Mouse (Mus musculus) liver, embryonic 14.5 days (tissue): ENCODE measurements at regions not wholly inside any gene's neighbourhood (a gene's known extent, or its start where the extent isn't known, plus 50 kb on each side); places are given as distances from the start of the nearest gene placed in this dataset.
"Not testable (repeated sequence)": the region's sequence is repeated elsewhere in the genome, so short reads cannot be mapped to it uniquely, and the experiment has no call there.

Source experiments
- ATAC-seq: fragments of 200-750 bp; cut with Nextera tagmentation; 2 replicates; pipeline ENCODE4 v1.8.0; 2017; ENCODE audit warnings: moderate number of reproducible peaks, mild to moderate bottlenecking, moderate library complexity; ENCODE audit not compliant: insufficient read depth
- DNase-seq, 3 experiments: peaks; one replicate each; pipeline ENCODE4 v3.0.0-alpha.2; 2012 to 2013; ENCODE audit warnings: low read depth in 3 of 3, low spot score in 3 of 3
- H3K27ac ChIP-seq: fragments of 300-500 bp; sonication (generic); 2 replicates; pipeline ENCODE4 v1.5.1; 2014; ENCODE audit warnings: moderate library complexity, mild to moderate bottlenecking, control low read depth, inconsistent platforms
- H3K27me3 ChIP-seq: fragments of 300-500 bp; sonication (generic); 2 replicates; pipeline ENCODE4 v1.6.1; 2014; ENCODE audit warnings: mild to moderate bottlenecking, low read length, moderate library complexity; ENCODE audit not compliant: control insufficient read depth, insufficient read depth
- H3K36me3 ChIP-seq: fragments of 300-500 bp; sonication (generic); replicated peaks from 2 replicates; pipeline ENCODE4 v1.6.1; 2014; ENCODE audit warnings: low read depth; ENCODE audit not compliant: control insufficient read depth, insufficient read depth
- H3K4me1 ChIP-seq, 2 experiments: fragments of 200-500 bp in 1 of 2; fragments of 300-500 bp in 1 of 2; sonication (generic) in 1 of 2; replicated peaks; 2 replicates each; pipeline ENCODE4 v1.6.1; 2012 to 2014; ENCODE audit warnings: antibody characterized with exemption in 1 of 2, inconsistent platforms in 1 of 2, low read length in 1 of 2; ENCODE audit not compliant: control insufficient read depth in 2 of 2, insufficient read depth in 2 of 2
- H3K4me2 ChIP-seq: fragments of 300-500 bp; sonication (generic); 2 replicates; pipeline ENCODE4 v1.6.1; 2014; ENCODE audit warnings: low read depth, mild to moderate bottlenecking, control low read depth, moderate library complexity
- H3K4me3 ChIP-seq, 2 experiments: fragments of 200-500 bp in 1 of 2; fragments of 300-500 bp in 1 of 2; sonication (generic) in 1 of 2; 2 replicates each; pipeline ENCODE4 v1.5.1; 2012 to 2014; ENCODE audit warnings: low read depth in 2 of 2, low read length in 2 of 2, mild to moderate bottlenecking in 2 of 2, control low read depth in 1 of 2, inconsistent platforms in 1 of 2, moderate library complexity in 1 of 2; ENCODE audit not compliant: insufficient read depth in 1 of 2
- H3K9ac ChIP-seq: fragments of 300-500 bp; sonication (generic); replicated peaks from 2 replicates; pipeline ENCODE4 v1.6.1; 2014; ENCODE audit warnings: mild to moderate bottlenecking, control low read depth, moderate library complexity
- H3K9me3 ChIP-seq: fragments of 300-500 bp; sonication (generic); 2 replicates; pipeline ENCODE4 v1.6.1; 2016; ENCODE audit warnings: low read length, mixed read lengths; ENCODE audit not compliant: control insufficient read depth
- CTCF ChIP-seq: IDR thresholded peaks from 2 replicates; pipeline ENCODE4 v1.5.1; 2016; ENCODE audit warnings: antibody characterized with exemption, low read depth, control low read depth
- EP300 ChIP-seq: IDR thresholded peaks from 2 replicates; pipeline ENCODE4 v1.6.1; 2016; ENCODE audit warnings: antibody characterized with exemption, low read depth
- WGBS: fragments of 180-500 bp; shearing (Covaris S2); extraction: QIAGEN DNeasy Blood & Tissue Kit; methylation state at CpG from one replicate; pipeline ENCODE4 v1.1.7; 2014; ENCODE audit not compliant: insufficient replicate concordance; 5-methylcytosine and 5-hydroxymethylcytosine counted together

DNA sequence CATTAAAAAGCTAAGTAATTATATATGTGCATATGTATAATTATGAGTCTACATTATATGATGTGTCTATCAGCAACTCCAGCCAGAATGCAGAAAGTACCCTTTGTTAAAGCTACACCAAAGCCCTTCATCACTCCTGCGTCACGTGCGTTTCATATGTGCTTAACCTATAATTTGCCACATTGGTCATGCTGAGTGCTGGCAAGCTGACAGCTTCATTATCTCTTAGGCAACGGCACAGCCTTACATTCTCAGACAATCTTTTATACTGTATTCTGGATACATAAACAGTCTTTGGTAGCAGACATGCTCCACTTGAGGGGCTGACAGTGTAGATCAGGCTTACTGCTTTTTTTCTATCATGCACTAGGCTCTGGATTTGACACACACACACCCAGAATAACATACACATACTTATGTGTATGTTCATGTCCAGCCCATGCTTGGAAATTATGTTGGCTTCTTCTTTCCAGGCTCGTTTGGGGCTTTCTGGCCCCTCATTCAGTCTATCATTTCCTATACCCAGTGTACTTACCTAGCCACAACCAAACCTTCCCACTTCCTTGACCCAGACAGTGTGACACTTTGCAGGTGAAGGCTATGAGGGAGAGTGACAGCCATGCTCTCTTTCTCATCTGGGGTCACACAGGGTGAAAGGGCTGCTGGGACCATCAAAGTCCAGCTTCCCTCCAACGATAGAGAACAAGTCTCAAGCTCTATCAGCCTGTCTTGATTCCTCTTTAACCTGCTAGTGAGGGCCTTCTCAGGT, 692.5 kb upstream of the Intu start:
- Histone ChIP-seq H3K9ac (no peak overlapping the region), H3K4me2 (no peak overlapping the region), H3K27me3 (no peaks in the 10 kb centered on the region), H3K36me3 (no peaks in the 10 kb centered on the region), H3K4me1 (no peaks in the 10 kb centered on the region), H3K4me3 (no peak overlapping the region), H3K27ac (no peak overlapping the region), H3K9me3 (no peaks in the 10 kb centered on the region)
- TF ChIP-seq EP300 = no peak
- TF ChIP-seq CTCF = no peak
- DNase-seq (no peak), ATAC-seq (no peak)
- WGBS = 61% methylated on average over 6 of the region's 6 CpGs

DNA sequence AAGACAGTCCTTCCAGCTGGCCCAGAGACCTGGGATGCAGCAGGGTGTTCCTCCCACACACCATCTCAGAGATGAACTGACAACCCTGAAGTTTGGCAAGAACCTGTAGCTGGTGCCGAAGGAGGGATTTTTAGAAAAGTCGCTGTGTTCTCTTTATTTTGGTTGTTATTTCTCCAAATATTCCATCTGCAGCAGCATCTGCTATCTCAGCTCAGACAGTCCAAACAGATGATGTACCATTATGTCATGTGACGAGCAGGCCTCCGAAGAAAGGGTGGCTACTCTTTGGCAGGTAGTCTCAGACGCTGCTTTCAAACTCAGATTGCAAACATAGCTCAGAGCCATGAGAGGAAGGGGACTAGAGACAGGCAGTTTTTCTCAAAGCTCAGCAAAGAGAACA, 690.1 kb upstream of the Intu start:
- H3K4me3 ChIP-seq = no peak overlapping the region
- no peaks in the 10 kb centered on the region for H3K36me3 ChIP-seq
- DNase-seq = no peak
- H3K27me3 ChIP-seq = no peaks in the 10 kb centered on the region
- no peak overlapping the region for H3K27ac ChIP-seq
- no peak for ATAC-seq
- WGBS = 70% methylated on average over 5 of the region's 5 CpGs
- H3K4me2 ChIP-seq = no peak overlapping the region
- H3K9me3 ChIP-seq = no peaks in the 10 kb centered on the region
- TF ChIP-seq CTCF (no peak), EP300 (no peak)
- H3K9ac ChIP-seq = no peak overlapping the region
- no peaks in the 10 kb centered on the region for H3K4me1 ChIP-seq

DNA sequence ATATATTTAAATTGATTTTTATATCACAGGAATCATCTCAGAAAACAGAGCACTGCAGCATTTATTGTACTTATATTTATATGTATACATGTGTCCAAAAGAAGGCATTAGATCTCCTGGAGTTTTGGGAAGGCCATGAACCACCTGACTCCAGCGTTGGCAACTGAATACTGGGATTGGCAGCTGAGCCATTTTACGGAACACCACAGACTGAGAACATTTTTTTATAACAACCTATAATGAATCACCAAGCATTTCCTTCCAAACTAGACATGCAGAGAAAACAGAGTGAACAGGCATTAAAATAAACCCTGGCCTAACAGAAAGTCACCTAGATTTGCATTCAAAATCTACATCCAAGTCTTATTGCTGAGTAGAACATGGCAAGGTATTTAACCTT, 686.0 kb upstream of the Intu start:
- Histone ChIP-seq H3K27ac (no peak overlapping the region), H3K4me1 (no peaks in the 10 kb centered on the region), H3K4me2 (no peak overlapping the region), H3K27me3 (no peaks in the 10 kb centered on the region), H3K36me3 (no peaks in the 10 kb centered on the region), H3K4me3 (no peak overlapping the region), H3K9me3 (no peaks in the 10 kb centered on the region), H3K9ac (no peak overlapping the region)
- DNase-seq (no peak), ATAC-seq (no peak)
- 62% methylated on average over 2 of the region's 2 CpGs for WGBS
- TF ChIP-seq EP300 (no peak), CTCF (no peak)

DNA sequence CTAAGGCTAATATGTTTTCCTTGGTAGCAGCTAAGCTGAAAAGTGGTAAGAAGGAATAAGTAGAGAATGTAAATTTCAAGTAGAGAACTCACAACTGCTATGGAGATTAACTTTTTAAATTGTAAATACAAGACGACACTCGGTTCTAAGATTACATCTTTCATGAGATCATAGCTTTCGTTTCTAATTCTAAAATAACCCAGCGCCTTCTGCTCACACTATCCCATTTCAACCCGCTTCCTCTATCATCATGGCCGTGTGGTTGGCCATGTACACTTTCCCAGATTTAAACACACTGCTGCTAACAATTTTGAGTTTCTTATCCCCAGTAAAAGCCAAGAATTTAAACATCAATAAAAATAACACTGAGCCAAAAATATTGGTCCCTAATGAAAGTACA, 682.3 kb upstream of the Intu start:
- no peak for DNase-seq
- H3K27me3 ChIP-seq = no peaks in the 10 kb centered on the region
- no peak for ATAC-seq
- H3K9me3 ChIP-seq = no peaks in the 10 kb centered on the region
- no peaks in the 10 kb centered on the region for H3K36me3 ChIP-seq
- H3K4me3 ChIP-seq = no peak overlapping the region
- H3K4me1 ChIP-seq = no peaks in the 10 kb centered on the region
- 65% methylated on average over 6 of the region's 6 CpGs for WGBS
- TF ChIP-seq CTCF (no peak), EP300 (no peak)
- H3K9ac ChIP-seq = no peak overlapping the region
- H3K27ac ChIP-seq = no peak overlapping the region
- no peak overlapping the region for H3K4me2 ChIP-seq

DNA sequence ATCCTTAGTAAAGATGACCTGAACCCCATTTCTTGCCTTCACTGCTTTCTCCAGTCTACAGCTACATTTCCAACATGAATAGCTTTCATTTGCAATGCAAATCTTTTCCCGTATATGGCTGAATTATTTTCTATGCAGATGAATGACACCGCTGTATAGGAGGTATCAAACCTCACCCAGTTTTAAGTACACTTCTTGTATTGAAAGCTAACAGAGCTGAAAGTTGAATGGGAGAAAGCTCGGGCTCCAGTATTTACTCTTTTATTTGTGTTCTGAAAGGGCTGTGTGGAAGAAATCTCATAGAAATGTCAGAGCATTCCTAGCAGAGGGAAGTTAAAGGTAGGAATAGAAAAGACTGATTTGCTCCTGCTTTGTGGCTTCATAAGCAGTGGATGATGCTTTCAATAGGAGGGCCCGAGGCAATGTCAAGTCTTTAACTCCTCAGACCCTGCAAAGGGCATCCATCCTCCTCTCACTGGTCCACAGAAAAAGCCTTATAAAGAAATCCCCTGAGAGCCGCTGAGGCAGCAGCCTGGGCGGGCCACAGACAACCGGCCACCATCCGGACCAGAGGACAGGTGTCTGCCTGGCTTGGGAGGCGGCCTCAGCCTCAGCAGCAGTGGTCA, 673.8 kb upstream of the Intu start:
- H3K4me3 ChIP-seq = no peak overlapping the region
- H3K9ac ChIP-seq = no peak overlapping the region
- H3K36me3 ChIP-seq = no peaks in the 10 kb centered on the region
- no peak overlapping the region for H3K4me2 ChIP-seq
- ATAC-seq (no peak), DNase-seq (no peak)
- H3K27ac ChIP-seq = no peak overlapping the region
- TF ChIP-seq EP300 (no peak), CTCF (no peak)
- no peaks in the 10 kb centered on the region for H3K4me1 ChIP-seq
- no peaks in the 10 kb centered on the region for H3K9me3 ChIP-seq
- 68% methylated on average over 9 of the region's 9 CpGs for WGBS
- H3K27me3 ChIP-seq = no peaks in the 10 kb centered on the region

DNA sequence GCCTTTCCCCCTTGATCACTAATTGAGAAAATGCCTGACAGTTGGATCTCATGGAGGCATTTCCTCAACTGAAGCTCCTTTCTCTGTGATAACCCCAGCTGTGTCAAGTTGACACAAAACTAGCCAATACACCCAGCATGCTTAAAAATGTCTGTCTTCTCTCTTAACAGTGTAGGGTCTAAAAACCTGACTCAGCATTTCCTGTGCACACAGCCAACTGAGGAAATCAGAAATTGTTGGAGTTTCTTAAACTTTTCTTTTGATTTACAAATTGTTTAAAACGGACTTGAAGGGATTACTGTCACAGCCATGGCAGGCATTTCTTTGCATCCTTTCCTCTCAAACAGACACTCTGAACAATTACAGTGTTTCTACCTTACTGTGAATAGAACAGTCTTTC, 655.0 kb upstream of the Intu start:
- not testable (repeated sequence) for H3K36me3 ChIP-seq, ATAC-seq, H3K4me3 ChIP-seq, H3K4me1 ChIP-seq, H3K27ac ChIP-seq, H3K27me3 ChIP-seq, DNase-seq, H3K9me3 ChIP-seq, H3K4me2 ChIP-seq, H3K9ac ChIP-seq
- 32% methylated on average over 1 of the region's 1 CpGs for WGBS
